Mouse (Mus musculus) thymus, postnatal 10 days (tissue): ENCODE results near the gene Rab19.
"Not testable (repeated sequence)": the region's sequence is repeated elsewhere in the genome, so short reads cannot be mapped to it uniquely, and the experiment has no call there.

Source experiments
- DNase-seq, 2 experiments: peaks; one replicate each; pipeline ENCODE4 v3.0.0; 2021; ENCODE audit warnings: low spot score in 2 of 2

The Rab19 gene

GRCm38 (mm10) chr6:39381125-39381880, at the start of gene Rab19:
Gene Rab19 (plus strand): TSS chr6:39381175.
- DNase-seq = peak; percentile 31 to 42

GRCm38 (mm10) chr6:39331998-39332700, 48.8 kb upstream of the Rab19 start:
- DNase-seq = no peak

GRCm38 (mm10) chr6:39334224-39334623, 46.8 kb upstream of the Rab19 start:
- no peak for DNase-seq

- DNase-seq = no peak
Measured at GRCm38 (mm10) chr6:39334873-39335272, 46.1 kb upstream of the Rab19 start.

- no peak for DNase-seq
Measured at GRCm38 (mm10) chr6:39338359-39338758, 42.6 kb upstream of the Rab19 start.

GRCm38 (mm10) chr6:39341798-39342197, 39.2 kb upstream of the Rab19 start:
- no peak for DNase-seq

GRCm38 (mm10) chr6:39344020-39344419, 37.0 kb upstream of the Rab19 start:
- DNase-seq = peak; percentile 52 to 90

- no peak for DNase-seq
Measured at GRCm38 (mm10) chr6:39345430-39345829, 35.5 kb upstream of the Rab19 start.

- no peak for DNase-seq
Measured at GRCm38 (mm10) chr6:39346991-39347501, 33.9 kb upstream of the Rab19 start.

GRCm38 (mm10) chr6:39347880-39348814, 32.8 kb upstream of the Rab19 start:
- peak in 1 of 2 experiments; percentile 30 for DNase-seq

GRCm38 (mm10) chr6:39348946-39349345, 32.0 kb upstream of the Rab19 start:
- DNase-seq = no peak

- not testable (repeated sequence) for DNase-seq
Measured at GRCm38 (mm10) chr6:39359207-39359606, 21.8 kb upstream of the Rab19 start.

GRCm38 (mm10) chr6:39362684-39363083, 18.3 kb upstream of the Rab19 start:
- DNase-seq = no peak

- DNase-seq = no peak
Measured at GRCm38 (mm10) chr6:39369631-39370030, 11.3 kb upstream of the Rab19 start.

- DNase-seq = no peak
Measured at GRCm38 (mm10) chr6:39372042-39372441, 8.9 kb upstream of the Rab19 start.

GRCm38 (mm10) chr6:39372727-39373126, 8.2 kb upstream of the Rab19 start:
- DNase-seq = no peak

GRCm38 (mm10) chr6:39373301-39373955, 7.5 kb upstream of the Rab19 start:
- no peak for DNase-seq

GRCm38 (mm10) chr6:39376775-39377174, 4.2 kb upstream of the Rab19 start:
- DNase-seq = no peak

- peak; percentile 88 to 91 for DNase-seq
Measured at GRCm38 (mm10) chr6:39377311-39377827, 3.6 kb upstream of the Rab19 start, which contains the start of gene Slc37a3. Gene Slc37a3 (minus strand): TSS chr6:39377675.

GRCm38 (mm10) chr6:39378161-39378835, 2.7 kb upstream of the Rab19 start:
- not testable (repeated sequence) for DNase-seq
